Mouse (Mus musculus): ENCODE data around the gene Fiz1. TPM values are rescaled to one million over a fixed set of nuclear protein-coding genes. Genes with fewer than 3 reads are reported as not detected.
A peak's percentile ranks its signal among the peaks of the same experiment; 100 is the strongest.
"Not testable (repeated sequence)": the region's sequence is repeated elsewhere in the genome, so short reads cannot be mapped to it uniquely, and the experiment has no call there.

Gene Fiz1
- polyA plus RNA-seq, 1 experiment from 2014 or later = 48.6 TPM

GRCm38 (mm10) chr7:5016920-5017319 is 2.4 kb upstream of the Fiz1 start:
- Histone ChIP-seq H3K27me3 (ENCODE audit: control insufficient read depth, insufficient read depth, low read length) (no peaks in the 10 kb centered on the region), H3K36me3 (ENCODE audit: control insufficient read depth, insufficient read depth, low read length) (peaks cover 12% of the 10 kb centered on the region), H3K4me1 (ENCODE audit: control insufficient read depth, insufficient read depth, low read length) (peaks cover 7% of the 10 kb centered on the region; the same call in 1 of the 2 replicates), H3K4me2 (replicated peaks; ENCODE audit: low read depth, low read length) (no peak overlapping the region), H3K27ac (ENCODE audit: low read depth, low read length) (no peak overlapping the region), H3K9me3 (ENCODE audit: control insufficient read depth, low read length) (no peaks in the 10 kb centered on the region), H3K4me3 (ENCODE audit: low read length) (no peak overlapping the region), H3K9ac (ENCODE audit: low read depth, low read length) (no peak overlapping the region)
- ATAC-seq (ENCODE audit: low FRiP score, low TSS enrichment) = no peak
- WGBS = 92% methylated on average over 2 of the region's 2 CpGs

- peak overlapping the region; percentile 52 for H3K4me2 ChIP-seq (replicated peaks; ENCODE audit: low read depth, low read length)
- WGBS = 53% methylated on average over 3 of the region's 3 CpGs
Observed at GRCm38 (mm10) chr7:5016057-5016456, 1.6 kb upstream of the Fiz1 start.

GRCm38 (mm10) chr7:5015118-5016001 is 863 bp upstream of the Fiz1 start, which contains the start of gene Gm44973:
Gene Gm44973, plus strand, starts transcription at chr7:5015496.
- Histone ChIP-seq H3K4me3 (ENCODE audit: low read length) (peak within 1 kb of the TSS; percentile 79), H3K9ac (ENCODE audit: low read depth, low read length) (peak within 1 kb of the TSS; percentile 88), H3K4me2 (replicated peaks; ENCODE audit: low read depth, low read length) (peak within 1 kb of the TSS; percentile 52), H3K27me3 (ENCODE audit: control insufficient read depth, insufficient read depth, low read length) (no peaks in the 10 kb centered on the region), H3K9me3 (ENCODE audit: control insufficient read depth, low read length) (no peaks in the 10 kb centered on the region), H3K4me1 (ENCODE audit: control insufficient read depth, insufficient read depth, low read length) (peaks cover 3% of the 10 kb centered on the region; the same call in 1 of the 2 replicates), H3K36me3 (ENCODE audit: control insufficient read depth, insufficient read depth, low read length) (peaks cover 28% of the 10 kb centered on the region), H3K27ac (ENCODE audit: low read depth, low read length) (peak within 1 kb of the TSS; percentile 99)
- WGBS = 2% methylated on average over 44 of the region's 76 CpGs
- peak; percentile 78 for ATAC-seq (ENCODE audit: low FRiP score, low TSS enrichment)

More at GRCm38 (mm10) chr7:5016057-5016456, 1.6 kb upstream of the Fiz1 start:
- Histone ChIP-seq H3K9me3 (ENCODE audit: control insufficient read depth, low read length) (no peaks in the 10 kb centered on the region), H3K4me1 (ENCODE audit: control insufficient read depth, insufficient read depth, low read length) (peaks cover 3% of the 10 kb centered on the region; the same call in 1 of the 2 replicates), H3K9ac (ENCODE audit: low read depth, low read length) (peak overlapping the region; percentile 70; the same call in 1 of the 2 replicates), H3K4me3 (ENCODE audit: low read length) (peak overlapping the region; percentile 79), H3K36me3 (ENCODE audit: control insufficient read depth, insufficient read depth, low read length) (peaks cover 21% of the 10 kb centered on the region), H3K27me3 (ENCODE audit: control insufficient read depth, insufficient read depth, low read length) (no peaks in the 10 kb centered on the region), H3K27ac (ENCODE audit: low read depth, low read length) (peak overlapping the region; percentile 99)
- ATAC-seq (ENCODE audit: low FRiP score, low TSS enrichment) = no peak

GRCm38 (mm10) chr7:5012681-5013513 is 1.6 kb downstream of the Fiz1 start:
- ATAC-seq (ENCODE audit: low FRiP score, low TSS enrichment) = no peak
- H3K36me3 ChIP-seq (ENCODE audit: control insufficient read depth, insufficient read depth, low read length) = peaks cover 52% of the 10 kb centered on the region
- no peak overlapping the region for H3K9ac ChIP-seq (ENCODE audit: low read depth, low read length)
- no peak overlapping the region for H3K27ac ChIP-seq (ENCODE audit: low read depth, low read length)
- 91% methylated on average over 27 of the region's 27 CpGs for WGBS
- H3K4me2 ChIP-seq (replicated peaks; ENCODE audit: low read depth, low read length) = peak overlapping the region; percentile 40
- peaks cover 2% of the 10 kb centered on the region; the same call in 1 of the 2 replicates for H3K9me3 ChIP-seq (ENCODE audit: control insufficient read depth, low read length)
- H3K4me1 ChIP-seq (ENCODE audit: control insufficient read depth, insufficient read depth, low read length) = peaks cover 3% of the 10 kb centered on the region; the same call in 1 of the 2 replicates
- no peaks in the 10 kb centered on the region for H3K27me3 ChIP-seq (ENCODE audit: control insufficient read depth, insufficient read depth, low read length)
- H3K4me3 ChIP-seq (ENCODE audit: low read length) = no peak overlapping the region; the same call in 1 of the 2 replicates

- no peak overlapping the region for H3K4me2 ChIP-seq (replicated peaks; ENCODE audit: low read depth, low read length)
- no peak for ATAC-seq (ENCODE audit: low FRiP score, low TSS enrichment)
- 95% methylated on average over 26 of the region's 26 CpGs for WGBS
- peaks cover 2% of the 10 kb centered on the region; the same call in 1 of the 2 replicates for H3K9me3 ChIP-seq (ENCODE audit: control insufficient read depth, low read length)
- no peak overlapping the region for H3K4me3 ChIP-seq (ENCODE audit: low read length)
- peaks cover 61% of the 10 kb centered on the region for H3K36me3 ChIP-seq (ENCODE audit: control insufficient read depth, insufficient read depth, low read length)
- H3K4me1 ChIP-seq (ENCODE audit: control insufficient read depth, insufficient read depth, low read length) = peaks cover 2% of the 10 kb centered on the region; the same call in 1 of the 2 replicates
- H3K27me3 ChIP-seq (ENCODE audit: control insufficient read depth, insufficient read depth, low read length) = no peaks in the 10 kb centered on the region
- no peak overlapping the region for H3K9ac ChIP-seq (ENCODE audit: low read depth, low read length)
- no peak overlapping the region for H3K27ac ChIP-seq (ENCODE audit: low read depth, low read length)
Observed at GRCm38 (mm10) chr7:5008229-5008628, 6.3 kb downstream of the Fiz1 start.

- peaks cover 13% of the 10 kb centered on the region for H3K36me3 ChIP-seq (ENCODE audit: control insufficient read depth, insufficient read depth, low read length)
- not testable (repeated sequence) for H3K9me3 ChIP-seq (ENCODE audit: control insufficient read depth, low read length); H3K27me3 ChIP-seq (ENCODE audit: control insufficient read depth, insufficient read depth, low read length); H3K4me1 ChIP-seq (ENCODE audit: control insufficient read depth, insufficient read depth, low read length); H3K27ac ChIP-seq (ENCODE audit: low read depth, low read length); ATAC-seq (ENCODE audit: low FRiP score, low TSS enrichment); H3K4me2 ChIP-seq (replicated peaks; ENCODE audit: low read depth, low read length); H3K9ac ChIP-seq (ENCODE audit: low read depth, low read length); H3K4me3 ChIP-seq (ENCODE audit: low read length)
- 76% methylated on average over 8 of the region's 8 CpGs for WGBS
Observed at GRCm38 (mm10) chr7:5002876-5003275, 11.6 kb downstream of the Fiz1 start.

GRCm38 (mm10) chr7:4999876-5000275 is 14.6 kb downstream of the Fiz1 start:
- ATAC-seq (ENCODE audit: low FRiP score, low TSS enrichment) = no peak
- WGBS = 66% methylated on average over 2 of the region's 2 CpGs
- Histone ChIP-seq H3K36me3 (ENCODE audit: control insufficient read depth, insufficient read depth, low read length) (no peaks in the 10 kb centered on the region), H3K4me2 (replicated peaks; ENCODE audit: low read depth, low read length) (no peak overlapping the region), H3K9ac (ENCODE audit: low read depth, low read length) (no peak overlapping the region), H3K27ac (ENCODE audit: low read depth, low read length) (no peak overlapping the region), H3K9me3 (ENCODE audit: control insufficient read depth, low read length) (no peaks in the 10 kb centered on the region), H3K27me3 (ENCODE audit: control insufficient read depth, insufficient read depth, low read length) (0 out of 2 replicates have a peak, but pooled peaks cover 2% of the 10 kb centered on the region), H3K4me3 (ENCODE audit: low read length) (no peak overlapping the region), H3K4me1 (ENCODE audit: control insufficient read depth, insufficient read depth, low read length) (peaks cover 6% of the 10 kb centered on the region; the same call in 1 of the 2 replicates)

- no peak for ATAC-seq (ENCODE audit: low FRiP score, low TSS enrichment)
- peaks cover 17% of the 10 kb centered on the region for H3K9me3 ChIP-seq (ENCODE audit: control insufficient read depth, low read length)
Observed at GRCm38 (mm10) chr7:4996934-4997333, 17.6 kb downstream of the Fiz1 start.

More at GRCm38 (mm10) chr7:4996934-4997333, 17.6 kb downstream of the Fiz1 start:
- WGBS = 67% methylated on average over 6 of the region's 8 CpGs
- no peak overlapping the region for H3K27ac ChIP-seq (ENCODE audit: low read depth, low read length)
- 0 out of 2 replicates have a peak overlapping the region, but pooled peaks have one; percentile 87 for H3K9ac ChIP-seq (ENCODE audit: low read depth, low read length)
- peaks cover 19% of the 10 kb centered on the region for H3K36me3 ChIP-seq (ENCODE audit: control insufficient read depth, insufficient read depth, low read length)
- peak overlapping the region; percentile 65 for H3K4me2 ChIP-seq (replicated peaks; ENCODE audit: low read depth, low read length)
- H3K4me1 ChIP-seq (ENCODE audit: control insufficient read depth, insufficient read depth, low read length) = peaks cover 13% of the 10 kb centered on the region; the same call in 1 of the 2 replicates
- H3K27me3 ChIP-seq (ENCODE audit: control insufficient read depth, insufficient read depth, low read length) = peaks cover 8% of the 10 kb centered on the region; the same call in 1 of the 2 replicates
- peak overlapping the region; percentile 76 for H3K4me3 ChIP-seq (ENCODE audit: low read length)
